In genomic region chrX:136599416-136599815, GRCm38 (mm10) we compare ENCODE assay signal across 9 mouse cellular contexts. TPM values are rescaled to one million over a fixed set of nuclear protein-coding genes. Genes with fewer than 3 reads are reported as not detected.
DNase-seq lines count a peak whose midpoint lies in the region; ATAC-seq lines count a peak whose summit lies in the region.
"Had no signal": no experiment of that assay in that cellular context is flagged by ENCODE, and none has a peak within 500 bp of the region (broad histone marks: within the 10 kb centered on the region; RNA-seq: fewer than 3 reads in every experiment).

No protein-coding gene starts in this region.

- DNase-seq in CD4-positive, CD25-positive, alpha-beta regulatory T cell, adult 2 months (ENCODE audit: low read depth, low spot score): peak; percentile 57
- peak; percentile 13 for DNase-seq in kidney, postnatal 14 days
- DNase-seq in cerebellum, postnatal 10 days: peak; percentile 58 to 81
- DNase-seq in induced T-regulatory cell, adult 2 months (ENCODE audit: low read depth): peak; percentile 54
- DNase-seq in thymus, postnatal 4 days: peak; percentile 59

- no peak for ATAC-seq in CD4-positive, CD25-positive, alpha-beta regulatory T cell, adult 4 months
- ATAC-seq in kidney, embryonic 15.5 days (replicated peaks; ENCODE audit: low FRiP score): no peak
- ATAC-seq in megakaryocyte-erythroid progenitor cell, adult 5-6 weeks (replicated peaks; ENCODE audit: low FRiP score, low TSS enrichment, poor library complexity, severe bottlenecking): 0 out of 2 replicates have a peak, but pooled peaks have one; percentile 63

- no peak overlapping the region for H3K4me3 ChIP-seq in kidney, embryonic 15.5 days (replicated peaks)
- H3K4me3 ChIP-seq: embryonic facial prominence, embryonic 15.5 days had no signal

- no peaks in the 10 kb centered on the region for H3K4me1 ChIP-seq in kidney, embryonic 15.5 days
- H3K4me1 ChIP-seq: embryonic facial prominence, embryonic 15.5 days had no signal

- no peak overlapping the region for H3K27ac ChIP-seq in kidney, embryonic 15.5 days
- H3K27ac ChIP-seq: embryonic facial prominence, embryonic 15.5 days had no signal

- no peak overlapping the region for H3K4me2 ChIP-seq in kidney, embryonic 15.5 days
- H3K4me2 ChIP-seq: embryonic facial prominence, embryonic 15.5 days had no signal

- 22% methylated on average over 3 of the region's 3 CpGs for WGBS in kidney, embryonic 15.5 days

- H3K9ac ChIP-seq in kidney, embryonic 15.5 days: no peak overlapping the region
- H3K9ac ChIP-seq: embryonic facial prominence, embryonic 15.5 days had no signal

- H3K9me3 ChIP-seq in kidney, embryonic 15.5 days (replicated peaks): no peaks in the 10 kb centered on the region
- H3K9me3 ChIP-seq: embryonic facial prominence, embryonic 15.5 days had no signal

- no peaks in the 10 kb centered on the region for H3K27me3 ChIP-seq in kidney, embryonic 15.5 days
- H3K27me3 ChIP-seq: embryonic facial prominence, embryonic 15.5 days had no signal

- no peaks in the 10 kb centered on the region for H3K36me3 ChIP-seq in kidney, embryonic 15.5 days
- H3K36me3 ChIP-seq: embryonic facial prominence, embryonic 15.5 days had no signal

RNA-seq across cellular contexts. Expression of gene Tceal3, which starts 8.8 kb away (rescaled TPM):
- 1 to 10 TPM in 1 of 2 experiments, under 1 TPM in 1; 0.85 to 1.4 TPM for polyA plus RNA-seq in CD4-positive, CD25-positive, alpha-beta regulatory T cell, adult 4 months (2017; shearing (Covaris generic))
- polyA plus RNA-seq in kidney, embryonic 15.5 days (2015; fragmentation: Nextera tagmentation; extraction: Ambion mirVana): 9.2 and 10.5 TPM in 2 replicates
- total RNA-seq in megakaryocyte-erythroid progenitor cell, adult 5-6 weeks (2014; fragmentation: Nextera tagmentation): 9.2 and 12.2 TPM in 2 replicates
- total RNA-seq in megakaryocyte-erythroid progenitor cell, adult 5-6 weeks (2017): 11.4 and 24.9 TPM in 2 replicates

RNA-seq across cellular contexts. Expression of gene Kir3dl2, which starts 55.6 kb away (rescaled TPM):
- not detected for polyA plus RNA-seq in CD4-positive, CD25-positive, alpha-beta regulatory T cell, adult 4 months (2017; shearing (Covaris generic))
- not detected in 2 replicates for polyA plus RNA-seq in kidney, embryonic 15.5 days (2015; fragmentation: Nextera tagmentation; extraction: Ambion mirVana)
- total RNA-seq in megakaryocyte-erythroid progenitor cell, adult 5-6 weeks (2014; fragmentation: Nextera tagmentation): not detected in 2 replicates
- not detected in 2 replicates for total RNA-seq in megakaryocyte-erythroid progenitor cell, adult 5-6 weeks (2017)
- polyA plus RNA-seq: embryonic facial prominence, embryonic 15.5 days had no signal

Comparison
In these comparisons a context has a peak if more than half of its experiments do, and no peak if none do; other contexts are left out.
1. DNase-seq: peak in every context shown above with its lines; median percentile 70 in cerebellum, postnatal 10 days; 59 in thymus, postnatal 4 days; 57 in CD4-positive, CD25-positive, alpha-beta regulatory T cell, adult 2 months; 54 in induced T-regulatory cell, adult 2 months; 13 in kidney, postnatal 14 days.